Mouse (Mus musculus): Measurements from ENCODE around the gene Krtap9-5.
A peak's percentile ranks its signal among the peaks of the same experiment; 100 is the strongest.

Gene Krtap9-5

DNA sequence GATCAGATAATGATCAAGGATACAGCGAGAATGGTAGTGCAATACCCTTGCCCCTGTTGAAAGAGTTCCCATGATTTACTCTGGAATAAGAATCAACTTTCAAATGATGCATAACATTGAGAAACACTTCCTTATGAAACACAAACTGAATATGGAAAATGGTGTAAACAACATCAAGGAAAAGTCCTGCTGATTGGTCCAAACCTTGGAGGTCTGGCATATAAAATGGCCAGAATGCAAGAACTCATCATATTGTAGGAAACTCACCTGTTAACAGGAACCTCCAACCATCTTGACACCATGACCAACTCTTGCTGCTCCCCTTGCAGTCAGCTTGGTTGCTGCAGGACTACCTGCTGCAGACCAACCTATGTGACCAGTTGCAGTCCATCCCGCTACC lies at the start of gene Krtap9-5:
Gene Krtap9-5, plus strand, starts transcription at position 301 of the 400 bp plus-strand sequence.
- no peak for DNase-seq (ENCODE audit: low read depth, low spot score)

DNA sequence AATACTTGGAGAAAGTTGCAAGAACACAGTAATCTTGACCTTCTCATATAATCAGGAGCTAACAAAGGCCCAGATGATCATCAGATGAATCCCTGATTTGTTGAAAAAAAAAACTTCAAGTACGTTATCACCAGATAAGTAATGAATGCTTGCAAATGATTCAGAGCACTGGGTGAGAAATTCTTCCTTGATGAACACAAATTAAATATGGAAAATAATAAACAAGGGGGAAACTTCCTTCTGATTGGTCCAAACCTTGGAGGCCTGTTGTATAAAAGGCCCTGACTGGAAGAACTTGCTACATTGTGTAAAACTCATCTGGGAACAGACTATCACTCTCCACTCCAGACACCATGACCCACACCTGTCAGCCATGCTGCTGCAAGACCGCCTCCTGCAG lies 40.7 kb upstream of the Krtap9-5 start, which contains the start of gene Krtap31-1:
Gene Krtap31-1, plus strand, starts transcription at position 301 of the 400 bp plus-strand sequence.
- no peak for DNase-seq (ENCODE audit: low read depth, low spot score)

DNA sequence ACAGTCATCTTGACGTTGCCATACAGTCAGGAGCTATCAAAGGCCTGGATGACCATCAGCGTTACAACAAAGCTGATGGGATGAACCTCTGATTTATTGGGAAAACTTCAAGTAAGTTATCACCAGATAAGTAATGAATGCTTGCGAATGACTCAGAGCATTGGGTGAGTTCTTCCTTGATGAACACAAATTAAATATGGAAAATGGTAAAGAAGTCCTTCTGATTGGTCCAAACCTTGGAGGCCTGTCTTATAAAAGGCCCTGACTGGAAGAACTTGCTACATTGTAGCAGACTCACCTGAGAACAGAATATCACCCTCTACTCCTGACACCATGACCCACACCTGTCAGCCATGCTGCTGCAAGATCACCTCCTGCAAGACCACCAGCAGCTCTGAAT lies 33.8 kb upstream of the Krtap9-5 start, which contains the start of gene Gm11565:
Gene Gm11565, plus strand, starts transcription at position 301 of the 400 bp plus-strand sequence.
- no peak for DNase-seq (ENCODE audit: low read depth, low spot score)

DNA sequence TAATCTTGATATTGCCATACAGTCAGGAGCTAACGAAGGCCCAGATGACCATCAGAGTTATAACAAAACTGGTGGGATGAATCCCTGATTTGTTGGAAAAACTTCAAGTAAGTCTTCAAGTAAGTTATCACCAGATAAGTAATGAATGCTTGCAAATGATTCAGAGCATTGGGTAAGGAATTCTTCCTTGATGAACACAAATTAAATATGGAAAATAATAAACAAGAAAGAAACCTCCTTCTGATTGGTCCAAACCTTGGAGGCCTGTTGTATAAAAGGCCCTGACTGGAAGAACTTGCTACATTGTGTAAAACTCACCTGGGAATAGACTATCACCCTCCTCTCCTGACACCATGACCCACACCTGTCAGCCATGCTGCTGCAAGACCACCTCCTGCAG lies 12.3 kb upstream of the Krtap9-5 start, which contains the start of gene Krtap31-2:
Gene Krtap31-2, plus strand, starts transcription at position 301 of the 400 bp plus-strand sequence.
- no peak for DNase-seq (ENCODE audit: low read depth, low spot score)

DNA sequence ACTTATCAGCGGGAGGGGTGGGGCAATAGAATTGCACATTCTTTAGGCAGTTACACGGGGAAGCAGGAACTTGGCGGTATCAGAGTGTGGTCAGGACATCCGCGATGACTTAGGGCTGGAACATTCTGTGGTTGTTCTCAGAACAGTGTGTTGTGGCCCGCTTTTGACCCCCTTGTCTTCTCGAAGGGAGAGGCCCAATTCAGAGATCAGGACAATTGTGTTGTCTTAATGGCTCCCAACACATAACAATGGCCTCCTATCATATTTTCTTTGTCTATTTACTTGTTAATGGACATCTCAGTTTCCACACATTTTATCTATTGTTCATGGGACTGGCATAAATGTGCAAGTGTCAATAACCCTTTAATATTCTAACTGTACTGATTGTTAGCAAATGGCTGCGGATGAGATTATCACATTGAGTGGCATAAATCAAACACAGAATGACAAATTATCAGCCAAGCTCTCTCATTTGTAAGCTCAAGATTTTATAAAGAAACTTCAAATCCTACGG lies 10.5 kb upstream of the Krtap9-5 start:
- DNase-seq (ENCODE audit: low read depth, low spot score), result peak; percentile 72

DNA sequence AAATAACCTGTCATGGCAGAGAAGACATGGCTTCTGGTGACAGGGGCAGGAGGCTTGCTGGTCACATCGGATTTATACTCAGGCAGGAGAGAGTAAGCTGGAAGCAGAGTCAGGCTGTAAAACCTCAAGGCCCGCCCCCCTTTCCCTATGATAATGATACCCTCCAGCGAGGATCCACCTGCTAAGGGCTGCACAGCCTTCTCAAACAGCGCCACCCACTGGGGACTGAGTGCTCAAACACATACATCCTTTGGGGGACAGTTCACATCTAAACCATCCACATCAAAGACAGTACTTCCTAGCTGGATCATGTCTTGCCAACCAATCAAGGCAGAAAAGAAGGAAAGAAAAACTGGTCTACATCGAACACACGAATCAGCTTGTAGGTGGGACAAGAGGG lies 15.9 kb downstream of the Krtap9-5 start:
- DNase-seq (ENCODE audit: low read depth, low spot score), result peak; percentile 59

DNA sequence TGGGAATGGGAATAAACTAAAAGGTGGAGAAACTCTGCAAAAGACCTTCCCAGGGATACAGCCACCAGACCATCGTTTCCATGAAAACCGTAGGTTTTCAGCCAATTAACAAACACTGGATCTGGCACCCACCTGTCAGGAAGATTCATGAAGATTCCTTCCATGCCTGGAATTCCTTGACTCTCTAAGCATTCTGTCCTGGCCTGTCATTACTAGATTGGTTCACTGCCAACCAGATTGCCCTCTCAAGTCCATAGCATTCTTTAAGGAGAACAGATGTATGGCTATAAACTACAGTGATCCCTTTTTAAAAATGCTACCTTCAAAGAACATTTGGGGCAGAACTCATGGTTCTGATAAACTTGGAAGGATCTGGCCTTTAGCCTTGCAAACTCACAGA lies 17.7 kb downstream of the Krtap9-5 start:
- DNase-seq (ENCODE audit: low read depth, low spot score), result no peak

DNA sequence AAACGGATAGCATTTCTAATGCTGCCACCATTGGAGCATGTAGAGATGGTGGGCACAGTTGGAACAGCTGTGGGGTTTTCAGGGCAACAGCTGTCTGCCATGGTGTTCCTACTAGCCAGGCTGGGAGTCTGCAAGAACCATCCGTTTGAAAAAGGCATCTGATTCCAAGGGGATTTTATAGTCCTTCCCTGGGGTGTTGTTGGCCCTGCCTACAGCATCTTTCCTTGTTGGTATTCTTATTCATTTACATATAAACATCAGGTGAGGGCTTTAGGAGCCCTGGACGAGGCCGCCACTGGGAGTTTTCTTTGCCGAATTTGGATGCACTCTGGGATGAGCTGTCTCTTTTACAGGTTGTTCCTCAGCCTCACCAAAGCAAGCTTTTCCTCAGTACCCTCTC lies 30.7 kb downstream of the Krtap9-5 start, which contains the start of gene Krtap29-1:
Gene Krtap29-1, minus strand, starts transcription at position 101 of the 400 bp plus-strand sequence.
- no peak for DNase-seq (ENCODE audit: low read depth, low spot score)

DNA sequence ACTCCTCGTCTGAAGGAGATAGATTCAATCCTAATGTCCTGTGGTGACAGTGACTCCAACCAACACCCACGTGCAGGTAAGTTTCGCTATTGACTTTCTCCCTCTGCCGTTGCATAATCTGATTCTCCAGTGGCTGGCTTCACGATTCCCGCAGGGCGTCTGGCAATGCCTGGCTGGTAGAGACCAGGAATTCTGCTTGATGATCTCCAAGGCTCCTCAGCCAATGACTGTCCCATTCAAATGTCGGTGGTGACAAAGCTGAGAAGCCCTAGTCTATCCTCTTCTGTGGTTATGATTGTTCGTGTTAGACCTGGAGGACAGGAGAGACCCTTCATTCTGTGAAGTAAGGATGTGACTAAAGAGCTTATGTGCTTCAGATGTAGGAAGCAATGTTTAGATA lies 34.5 kb downstream of the Krtap9-5 start:
- no peak for DNase-seq (ENCODE audit: low read depth, low spot score)

DNA sequence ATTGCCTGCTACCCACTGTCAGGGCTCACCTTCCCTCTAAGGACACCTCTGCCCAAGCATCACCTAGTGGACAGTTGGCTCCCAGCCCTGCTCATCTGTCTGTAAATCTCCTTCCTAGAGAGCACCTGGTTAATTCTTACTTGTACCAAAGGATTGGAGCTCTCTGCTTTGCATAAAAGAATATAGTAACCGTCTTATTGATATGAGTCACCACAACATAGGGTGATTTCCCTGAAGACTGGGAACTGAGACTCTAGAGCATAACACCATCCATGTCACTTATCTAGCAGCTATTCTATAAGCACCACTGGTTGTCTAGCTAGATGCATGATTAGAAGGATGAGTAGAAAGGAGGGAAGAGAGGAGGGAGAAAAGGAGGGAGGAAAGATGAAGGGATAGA lies 35.2 kb downstream of the Krtap9-5 start:
- DNase-seq (ENCODE audit: low read depth, low spot score), result no peak

DNA sequence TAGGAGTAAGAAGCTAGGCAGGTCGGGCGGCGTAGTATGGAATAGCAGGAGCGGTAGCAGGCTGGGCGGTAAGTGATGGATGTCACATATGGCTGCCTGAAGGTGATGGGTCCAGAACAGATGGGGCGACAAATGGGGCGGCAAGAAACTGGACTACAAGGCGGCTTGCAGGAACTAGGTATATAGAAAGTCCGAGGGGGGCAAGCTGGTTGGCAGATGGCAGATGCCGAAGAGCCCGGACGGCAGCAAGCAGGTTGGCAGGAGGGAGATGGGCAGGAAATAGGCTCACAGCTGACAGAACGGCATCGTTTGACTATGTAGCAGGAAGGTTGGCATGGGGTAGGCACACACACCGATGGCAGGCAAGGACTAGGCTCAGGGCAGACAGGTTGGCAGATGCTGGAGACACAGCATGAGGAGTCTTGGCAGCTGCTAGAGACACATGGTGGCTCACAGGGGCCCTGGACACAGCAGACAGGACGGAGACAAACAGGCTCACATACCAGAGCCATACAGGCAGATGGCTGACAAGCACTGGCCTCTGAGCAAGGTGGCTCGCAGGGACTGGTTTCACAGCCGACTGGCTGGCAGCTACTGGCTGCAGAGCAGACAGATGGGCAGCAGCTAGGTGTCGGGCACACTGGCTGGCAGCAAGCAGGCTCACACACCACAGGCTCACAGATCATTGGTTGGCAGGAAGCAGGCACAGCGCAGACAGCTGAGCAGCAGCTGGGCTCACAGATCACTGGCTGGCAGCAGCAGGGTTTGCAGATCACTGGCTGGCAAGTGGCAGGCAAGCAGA lies 37.2 kb downstream of the Krtap9-5 start:
- DNase-seq (ENCODE audit: low read depth, low spot score), result no peak

DNA sequence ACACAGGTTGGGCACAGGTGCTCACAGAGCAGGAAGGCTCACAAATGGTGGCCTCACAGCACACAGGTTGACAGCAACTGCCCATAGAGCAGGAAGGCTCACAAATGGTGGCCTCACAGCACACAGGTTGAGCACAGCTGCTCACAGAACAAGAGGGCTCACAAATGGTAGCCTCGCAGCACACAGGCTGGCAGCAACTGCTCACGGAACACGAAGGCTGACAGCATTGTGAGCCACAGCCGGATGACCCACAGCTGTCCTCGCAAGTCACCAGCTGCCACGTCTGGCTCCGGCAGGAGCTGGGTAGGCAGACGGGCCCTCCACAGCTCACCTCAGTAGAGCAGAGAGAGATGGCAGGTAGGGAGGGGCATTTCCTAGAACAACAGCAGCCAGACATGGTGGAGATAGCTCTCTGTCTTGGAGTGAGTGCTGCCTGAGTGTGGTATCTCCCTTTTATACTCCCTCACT lies 37.9 kb downstream of the Krtap9-5 start, which contains the start of gene Krtap16-1:
Gene Krtap16-1, minus strand, starts transcription at position 418 of the 468 bp plus-strand sequence.
- DNase-seq (ENCODE audit: low read depth, low spot score), result no peak

DNA sequence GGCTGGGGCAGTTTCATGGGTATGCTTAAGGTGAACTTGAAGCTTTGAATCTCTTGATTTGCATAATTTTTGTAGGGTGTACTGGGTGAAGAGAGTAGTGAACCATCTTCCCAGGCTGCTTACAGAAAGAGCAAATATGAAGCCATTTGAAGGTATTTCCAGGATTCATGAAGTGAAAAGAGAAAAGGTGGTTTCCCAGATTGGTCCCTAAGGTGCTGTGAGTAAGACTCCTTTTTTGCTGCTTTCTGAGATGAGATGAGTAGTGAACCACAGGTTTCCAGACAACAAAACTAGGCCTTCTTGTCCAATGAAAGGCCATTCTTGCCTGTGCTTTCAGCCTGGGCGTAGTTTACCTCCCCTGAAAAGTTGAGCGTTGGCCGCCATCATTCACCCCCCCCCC lies 40.3 kb downstream of the Krtap9-5 start:
- no peak for DNase-seq (ENCODE audit: low read depth, low spot score)

DNA sequence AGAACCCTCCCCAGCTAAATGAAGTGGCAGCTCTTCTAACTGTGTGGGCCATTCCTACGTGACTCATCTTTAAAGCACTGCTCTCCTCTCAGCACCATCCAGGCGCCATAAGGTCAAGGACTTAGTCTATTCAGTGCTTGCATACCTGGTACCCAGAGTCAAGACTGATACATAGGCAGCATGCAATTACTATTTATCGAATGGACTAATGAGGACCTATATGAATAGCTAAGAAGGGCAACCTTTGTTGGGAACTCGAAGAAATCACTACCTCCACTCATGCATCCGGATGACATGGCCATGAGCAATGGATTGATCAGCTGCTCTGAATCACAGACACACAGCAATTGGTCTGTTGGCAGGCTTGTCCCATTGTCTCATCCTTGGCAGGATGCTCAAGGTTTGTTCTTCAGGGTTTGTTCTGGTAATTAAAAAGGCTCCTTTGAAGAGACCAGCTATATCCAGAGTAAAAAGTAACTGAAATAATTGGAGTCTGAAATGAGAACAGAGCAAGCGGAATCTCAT lies 41.7 kb downstream of the Krtap9-5 start:
- DNase-seq (ENCODE audit: low read depth, low spot score), result no peak

DNA sequence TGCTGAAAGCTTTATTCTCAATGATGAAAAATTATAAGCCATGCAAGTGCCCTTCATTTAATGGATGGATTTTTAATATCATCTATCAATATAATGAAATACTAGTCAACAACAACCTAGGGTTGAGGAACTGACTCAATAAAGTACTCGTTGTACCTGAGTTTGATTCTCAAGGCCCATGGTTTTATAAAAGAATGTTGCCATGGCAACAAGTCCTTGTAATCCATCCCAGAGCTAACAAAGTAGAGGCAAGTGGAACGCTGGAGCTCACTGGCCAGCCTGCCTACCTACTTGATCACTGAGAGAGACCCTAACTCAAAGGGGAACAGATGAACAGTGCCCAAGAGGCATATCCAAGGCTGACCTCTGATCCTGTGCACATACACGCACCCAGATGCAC lies 42.3 kb downstream of the Krtap9-5 start:
- DNase-seq (ENCODE audit: low read depth, low spot score), result no peak

DNA sequence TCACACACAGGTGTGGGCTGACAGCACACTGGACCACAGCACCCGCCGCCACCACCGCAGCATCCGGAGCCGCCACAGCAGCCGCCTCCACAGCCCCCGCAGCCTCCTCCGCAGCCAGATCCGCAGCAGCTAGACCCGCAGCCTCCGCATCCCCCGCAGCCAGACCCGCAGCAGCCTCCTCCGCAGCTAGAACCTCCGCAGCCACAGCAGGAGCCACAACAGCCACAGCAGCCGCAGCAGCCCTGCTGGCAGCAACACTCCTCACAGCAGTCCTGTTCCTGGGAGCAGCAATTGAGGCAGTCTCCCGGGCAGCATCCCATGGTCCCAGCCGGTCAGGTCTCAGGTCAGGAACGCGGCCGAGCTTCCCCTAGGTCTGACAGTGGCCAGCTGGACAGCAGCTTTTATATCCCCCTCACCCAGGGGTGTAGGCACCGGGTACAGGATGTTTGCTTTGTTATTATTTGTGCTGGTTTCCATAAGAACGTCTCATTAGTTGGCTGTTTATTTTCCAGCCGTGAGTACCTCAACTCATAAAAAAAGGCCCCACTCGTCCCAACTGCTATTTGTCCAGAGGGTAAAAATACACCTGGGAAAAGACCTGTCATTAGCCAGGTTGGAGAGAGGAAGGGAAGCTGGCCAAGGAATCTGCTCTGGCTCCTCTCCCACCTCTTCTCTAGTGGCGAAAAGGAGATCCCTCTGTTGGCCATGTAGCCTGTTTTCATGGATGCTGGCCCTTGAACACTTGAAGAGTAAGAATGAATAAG lies 45.5 kb downstream of the Krtap9-5 start, which contains the start of gene Krtap17-1:
Gene Krtap17-1, minus strand, starts transcription at position 375 of the 764 bp plus-strand sequence.
- DNase-seq (ENCODE audit: low read depth, low spot score), result no peak

DNA sequence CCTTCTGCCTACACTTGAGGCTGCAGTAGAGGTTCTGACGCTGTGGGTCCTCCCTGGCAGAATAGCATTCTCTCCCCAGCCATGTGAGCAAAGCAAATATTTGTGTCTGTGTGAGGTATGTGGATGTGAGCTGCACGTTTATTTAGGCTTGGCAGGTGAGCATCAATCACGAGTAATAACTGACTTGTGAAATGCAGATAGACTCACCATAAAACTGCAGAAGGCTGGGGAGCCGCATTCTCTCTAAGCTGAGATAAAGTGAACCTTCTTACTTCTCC lies 46.0 kb downstream of the Krtap9-5 start:
- DNase-seq (ENCODE audit: low read depth, low spot score), result no peak

DNA sequence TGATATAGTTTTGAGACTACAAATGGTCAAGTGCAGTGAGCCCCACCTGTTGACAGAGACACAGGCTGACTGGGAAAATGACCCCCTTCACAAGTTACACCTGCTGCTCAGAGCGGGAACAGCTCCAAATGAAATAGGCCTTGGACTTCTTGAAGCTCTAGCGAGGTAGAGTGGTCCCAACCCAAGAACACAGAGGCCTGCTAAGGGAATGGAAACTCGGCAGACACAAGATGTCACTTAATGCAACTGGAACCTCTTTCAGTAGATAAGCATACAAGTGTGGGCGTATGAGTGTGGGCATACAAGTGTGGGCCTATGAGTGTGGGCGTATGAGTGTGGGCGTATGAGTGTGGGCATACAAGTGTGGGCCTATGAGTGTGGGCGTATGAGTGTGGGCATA lies 50.8 kb downstream of the Krtap9-5 start:
- DNase-seq (ENCODE audit: low read depth, low spot score), result no peak

Data from ES-CJ7 (cell line).